Mouse (Mus musculus) embryonic fibroblast, embryonic 13.5 days (primary cell): Measurements from ENCODE around the gene Myl6.

Experiments
- CTCF ChIP-seq: IDR thresholded peaks from 2 replicates; pipeline ENCODE4 v1.5.1; 2011; ENCODE audit warnings: mild to moderate bottlenecking, control low read depth, low read length, moderate library complexity, borderline replicate concordance; ENCODE audit not compliant: insufficient read depth
- POLR2A ChIP-seq: IDR thresholded peaks from 2 replicates; pipeline ENCODE4 v1.6.1; 2011; ENCODE audit warnings: low read depth, mild to moderate bottlenecking, control low read depth, low read length, moderate library complexity

DNA sequence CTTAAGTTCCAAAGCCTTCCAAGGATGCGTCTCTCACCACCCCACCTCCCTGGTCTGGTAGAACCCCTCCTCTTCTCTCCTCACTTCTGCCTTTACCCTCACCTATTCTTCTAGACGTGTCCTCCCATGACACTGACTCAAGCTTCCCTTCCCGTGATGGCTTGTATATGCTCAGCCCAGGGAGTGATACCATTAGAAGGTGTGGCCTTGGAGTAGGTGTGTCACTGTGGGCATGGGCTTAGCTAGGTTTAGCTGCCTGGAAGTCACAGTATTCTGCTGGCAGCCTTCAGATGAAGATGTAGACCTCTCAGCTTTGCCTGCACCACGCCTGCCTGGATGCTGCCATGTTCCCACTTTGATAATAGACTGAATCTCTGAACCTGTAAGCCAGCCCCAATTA, 21.1 kb upstream of the Myl6 start:
- TF ChIP-seq CTCF: no peak
- TF ChIP-seq POLR2A: no peak
